Mouse (Mus musculus): ENCODE measurements around the gene Anks1. TPM values are rescaled to one million over a fixed set of nuclear protein-coding genes. Genes with fewer than 3 reads are reported as not detected.

The Anks1 gene
- total RNA-seq (2014; fragmentation: Nextera tagmentation) = 11.9 and 13.3 TPM in 2 replicates
- total RNA-seq (2017) = 5.8 and 6.6 TPM in 2 replicates
- polyA plus RNA-seq (2012) = 9.6 and 10.1 TPM in 2 replicates

GRCm38 (mm10) chr17:27908888-27909621, at the start of gene Anks1:
Gene Anks1 (plus strand): TSS chr17:27909306.
- Histone ChIP-seq H3K9me3 (replicated peaks) (no peaks in the 10 kb centered on the region), H3K27me3 (ENCODE audit: insufficient read depth, low read length) (no peaks in the 10 kb centered on the region), H3K4me3 (ENCODE audit: low read depth, low read length) (peak within 1 kb of the TSS; percentile 95), H3K36me3 (replicated peaks) (peaks cover 31% of the 10 kb centered on the region), H3K4me1 (ENCODE audit: insufficient read depth, low read depth, low read length) (peaks cover 40% of the 10 kb centered on the region)
- TF ChIP-seq CTCF (IDR thresholded peaks at IDR 0.05; ENCODE audit: low read depth, low read length) (no peak), TAL1 (conservative IDR thresholded peaks at IDR 0.05; ENCODE audit: low read depth, low read length) (no peak), GATA2 (IDR thresholded peaks at IDR 0.05; ENCODE audit: borderline replicate concordance, low read depth, low read length) (no peak), POLR2AphosphoS5 (IDR thresholded peaks at IDR 0.05; ENCODE audit: insufficient replicate concordance, low read depth, low read length) (no peak), GATA1 (IDR thresholded peaks at IDR 0.05; ENCODE audit: borderline replicate concordance, low read length) (no peak)
- ATAC-seq (ENCODE audit: extremely low read depth, insufficient number of reproducible peaks, low FRiP score, poor library complexity, severe bottlenecking) (peak; percentile 52; the same call in 1 of the 2 replicates), DNase-seq (ENCODE audit: low spot score) (peak; percentile 87)

GRCm38 (mm10) chr17:27865461-27865860, 43.6 kb upstream of the Anks1 start:
- TF ChIP-seq GATA2 (IDR thresholded peaks at IDR 0.05; ENCODE audit: borderline replicate concordance, low read depth, low read length) = no peak
- TF ChIP-seq POLR2AphosphoS5 (IDR thresholded peaks at IDR 0.05; ENCODE audit: insufficient replicate concordance, low read depth, low read length) = no peak
- no peak for TF ChIP-seq CTCF (IDR thresholded peaks at IDR 0.05; ENCODE audit: low read depth, low read length)
- no peak for TF ChIP-seq TAL1 (conservative IDR thresholded peaks at IDR 0.05; ENCODE audit: low read depth, low read length)
- TF ChIP-seq GATA1 (IDR thresholded peaks at IDR 0.05; ENCODE audit: borderline replicate concordance, low read length) = no peak
- Histone ChIP-seq H3K36me3 (replicated peaks) (peaks cover 67% of the 10 kb centered on the region), H3K27me3 (ENCODE audit: insufficient read depth, low read length) (no peaks in the 10 kb centered on the region), H3K9me3 (replicated peaks) (no peaks in the 10 kb centered on the region), H3K4me1 (ENCODE audit: insufficient read depth, low read depth, low read length) (peaks cover 47% of the 10 kb centered on the region), H3K4me3 (ENCODE audit: low read depth, low read length) (peak overlapping the region; percentile 22; the same call in 1 of the 2 replicates)
- ATAC-seq (ENCODE audit: extremely low read depth, insufficient number of reproducible peaks, low FRiP score, poor library complexity, severe bottlenecking) = no peak
- DNase-seq (ENCODE audit: low spot score) = no peak

GRCm38 (mm10) chr17:27866737-27867136, 42.4 kb upstream of the Anks1 start:
- no peaks in the 10 kb centered on the region for H3K9me3 ChIP-seq (replicated peaks)
- H3K36me3 ChIP-seq (replicated peaks) = peaks cover 61% of the 10 kb centered on the region
- no peak for TF ChIP-seq GATA1 (IDR thresholded peaks at IDR 0.05; ENCODE audit: borderline replicate concordance, low read length)
- TF ChIP-seq POLR2AphosphoS5 (IDR thresholded peaks at IDR 0.05; ENCODE audit: insufficient replicate concordance, low read depth, low read length) = no peak
- no peak for TF ChIP-seq CTCF (IDR thresholded peaks at IDR 0.05; ENCODE audit: low read depth, low read length)
- TF ChIP-seq TAL1 (conservative IDR thresholded peaks at IDR 0.05; ENCODE audit: low read depth, low read length) = no peak
- TF ChIP-seq GATA2 (IDR thresholded peaks at IDR 0.05; ENCODE audit: borderline replicate concordance, low read depth, low read length) = no peak
- peaks cover 45% of the 10 kb centered on the region for H3K4me1 ChIP-seq (ENCODE audit: insufficient read depth, low read depth, low read length)
- H3K4me3 ChIP-seq (ENCODE audit: low read depth, low read length) = no peak overlapping the region
- ATAC-seq (ENCODE audit: extremely low read depth, insufficient number of reproducible peaks, low FRiP score, poor library complexity, severe bottlenecking) (no peak), DNase-seq (ENCODE audit: low spot score) (no peak)
- H3K27me3 ChIP-seq (ENCODE audit: insufficient read depth, low read length) = no peaks in the 10 kb centered on the region

- no peaks in the 10 kb centered on the region for H3K27me3 ChIP-seq (ENCODE audit: insufficient read depth, low read length)
- TF ChIP-seq CTCF (IDR thresholded peaks at IDR 0.05; ENCODE audit: low read depth, low read length) (no peak), GATA2 (IDR thresholded peaks at IDR 0.05; ENCODE audit: borderline replicate concordance, low read depth, low read length) (no peak), GATA1 (IDR thresholded peaks at IDR 0.05; ENCODE audit: borderline replicate concordance, low read length) (no peak), TAL1 (conservative IDR thresholded peaks at IDR 0.05; ENCODE audit: low read depth, low read length) (no peak), POLR2AphosphoS5 (IDR thresholded peaks at IDR 0.05; ENCODE audit: insufficient replicate concordance, low read depth, low read length) (no peak)
- H3K36me3 ChIP-seq (replicated peaks) = peaks cover 49% of the 10 kb centered on the region
- H3K4me1 ChIP-seq (ENCODE audit: insufficient read depth, low read depth, low read length) = peaks cover 66% of the 10 kb centered on the region
- ATAC-seq (ENCODE audit: extremely low read depth, insufficient number of reproducible peaks, low FRiP score, poor library complexity, severe bottlenecking) = no peak
- no peak for DNase-seq (ENCODE audit: low spot score)
- no peaks in the 10 kb centered on the region for H3K9me3 ChIP-seq (replicated peaks)
- H3K4me3 ChIP-seq (ENCODE audit: low read depth, low read length) = no peak overlapping the region
Measured at GRCm38 (mm10) chr17:27871851-27872250, 37.3 kb upstream of the Anks1 start.

- peaks cover 55% of the 10 kb centered on the region for H3K36me3 ChIP-seq (replicated peaks)
- ATAC-seq (ENCODE audit: extremely low read depth, insufficient number of reproducible peaks, low FRiP score, poor library complexity, severe bottlenecking) = no peak
- H3K4me3 ChIP-seq (ENCODE audit: low read depth, low read length) = no peak overlapping the region
- no peaks in the 10 kb centered on the region for H3K27me3 ChIP-seq (ENCODE audit: insufficient read depth, low read length)
- no peak for TF ChIP-seq TAL1 (conservative IDR thresholded peaks at IDR 0.05; ENCODE audit: low read depth, low read length)
- TF ChIP-seq GATA2 (IDR thresholded peaks at IDR 0.05; ENCODE audit: borderline replicate concordance, low read depth, low read length) = no peak
- no peak for TF ChIP-seq GATA1 (IDR thresholded peaks at IDR 0.05; ENCODE audit: borderline replicate concordance, low read length)
- TF ChIP-seq CTCF (IDR thresholded peaks at IDR 0.05; ENCODE audit: low read depth, low read length) = no peak
- no peak for TF ChIP-seq POLR2AphosphoS5 (IDR thresholded peaks at IDR 0.05; ENCODE audit: insufficient replicate concordance, low read depth, low read length)
- H3K4me1 ChIP-seq (ENCODE audit: insufficient read depth, low read depth, low read length) = peaks cover 54% of the 10 kb centered on the region
- H3K9me3 ChIP-seq (replicated peaks) = no peaks in the 10 kb centered on the region
- DNase-seq (ENCODE audit: low spot score) = no peak
Measured at GRCm38 (mm10) chr17:27873583-27873982, 35.5 kb upstream of the Anks1 start.

- Histone ChIP-seq H3K9me3 (replicated peaks) (no peaks in the 10 kb centered on the region), H3K4me1 (ENCODE audit: insufficient read depth, low read depth, low read length) (peaks cover 44% of the 10 kb centered on the region), H3K36me3 (replicated peaks) (peaks cover 61% of the 10 kb centered on the region), H3K27me3 (ENCODE audit: insufficient read depth, low read length) (no peaks in the 10 kb centered on the region), H3K4me3 (ENCODE audit: low read depth, low read length) (peak overlapping the region; percentile 61; the same call in 1 of the 2 replicates)
- ATAC-seq (ENCODE audit: extremely low read depth, insufficient number of reproducible peaks, low FRiP score, poor library complexity, severe bottlenecking) (peak; percentile 79), DNase-seq (ENCODE audit: low spot score) (peak; percentile 75)
- TF ChIP-seq TAL1 (conservative IDR thresholded peaks at IDR 0.05; ENCODE audit: low read depth, low read length) = peak; percentile 62
- no peak for TF ChIP-seq GATA1 (IDR thresholded peaks at IDR 0.05; ENCODE audit: borderline replicate concordance, low read length)
Measured at GRCm38 (mm10) chr17:27874510-27874909, 34.6 kb upstream of the Anks1 start.
